Mouse (Mus musculus): Measurements from ENCODE around the gene Atm. TPM values are rescaled to one million over a fixed set of nuclear protein-coding genes. Genes with fewer than 3 reads are reported as not detected.

Gene Atm
- polyA plus RNA-seq, 1 experiment from 2014 or later: 17.7 TPM

- Histone ChIP-seq H3K27me3 (ENCODE audit: control insufficient read depth, insufficient read depth, low read length) (no peaks in the 10 kb centered on the region), H3K36me3 (ENCODE audit: control insufficient read depth, insufficient read depth, low read length) (no peaks in the 10 kb centered on the region), H3K4me3 (ENCODE audit: low read depth, low read length) (no peak overlapping the region), H3K27ac (replicated peaks; ENCODE audit: low read depth, low read length) (no peak overlapping the region), H3K4me2 (ENCODE audit: low read depth, severe bottlenecking) (no peak overlapping the region), H3K9me3 (ENCODE audit: control insufficient read depth, low read length) (no peaks in the 10 kb centered on the region), H3K9ac (ENCODE audit: low read length) (no peak overlapping the region), H3K4me1 (ENCODE audit: control insufficient read depth, insufficient read depth, low read length) (no peaks in the 10 kb centered on the region)
- WGBS: 85% methylated on average over 9 of the region's 9 CpGs
- DNase-seq (ENCODE audit: low spot score) (no peak), ATAC-seq (ENCODE audit: insufficient number of reproducible peaks, low FRiP score, low TSS enrichment, low read depth) (no peak)
Observed at GRCm38 (mm10) chr9:53517373-53518009, 19.0 kb downstream of the Atm start.

- no peak overlapping the region for H3K4me3 ChIP-seq (ENCODE audit: low read depth, low read length)
- no peaks in the 10 kb centered on the region for H3K36me3 ChIP-seq (ENCODE audit: control insufficient read depth, insufficient read depth, low read length)
- no peaks in the 10 kb centered on the region for H3K4me1 ChIP-seq (ENCODE audit: control insufficient read depth, insufficient read depth, low read length)
- no peak overlapping the region for H3K4me2 ChIP-seq (ENCODE audit: low read depth, severe bottlenecking)
- no peak for ATAC-seq (ENCODE audit: insufficient number of reproducible peaks, low FRiP score, low TSS enrichment, low read depth)
- no peak overlapping the region for H3K9ac ChIP-seq (ENCODE audit: low read length)
- no peaks in the 10 kb centered on the region for H3K9me3 ChIP-seq (ENCODE audit: control insufficient read depth, low read length)
- H3K27ac ChIP-seq (replicated peaks; ENCODE audit: low read depth, low read length): no peak overlapping the region
- no peak for DNase-seq (ENCODE audit: low spot score)
- no peaks in the 10 kb centered on the region for H3K27me3 ChIP-seq (ENCODE audit: control insufficient read depth, insufficient read depth, low read length)
Observed at GRCm38 (mm10) chr9:53514091-53514490, 22.4 kb downstream of the Atm start.

DNA sequence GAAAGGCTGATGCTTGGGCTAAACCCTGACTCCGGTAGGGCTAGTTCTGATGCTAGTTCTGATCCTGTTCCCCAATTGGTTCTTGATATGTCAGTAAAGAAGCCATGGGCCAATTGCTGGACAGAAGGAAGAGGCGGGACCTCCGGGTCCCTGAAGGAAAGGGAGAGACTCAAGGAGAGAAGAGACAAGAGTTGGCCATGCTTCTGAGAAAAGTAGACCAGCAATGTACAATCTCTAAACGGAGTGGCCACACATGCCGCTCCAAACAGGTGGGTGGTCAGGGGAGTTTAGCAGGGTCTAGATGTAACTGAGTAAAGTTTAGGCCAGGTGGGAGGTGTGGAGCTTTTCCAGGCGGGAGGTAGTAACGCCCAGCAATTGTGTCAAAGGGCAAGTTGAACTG, 28.5 kb downstream of the Atm start:
- WGBS: 90% methylated on average over 7 of the region's 7 CpGs
- ATAC-seq (ENCODE audit: insufficient number of reproducible peaks, low FRiP score, low TSS enrichment, low read depth): no peak
- H3K9me3 ChIP-seq (ENCODE audit: control insufficient read depth, low read length): no peaks in the 10 kb centered on the region
- H3K4me2 ChIP-seq (ENCODE audit: low read depth, severe bottlenecking): no peak overlapping the region
- H3K27ac ChIP-seq (replicated peaks; ENCODE audit: low read depth, low read length): no peak overlapping the region
- H3K27me3 ChIP-seq (ENCODE audit: control insufficient read depth, insufficient read depth, low read length): no peaks in the 10 kb centered on the region
- 0 out of 2 replicates have a peak, but pooled peaks cover 6% of the 10 kb centered on the region for H3K36me3 ChIP-seq (ENCODE audit: control insufficient read depth, insufficient read depth, low read length)
- no peak for DNase-seq (ENCODE audit: low spot score)
- H3K4me3 ChIP-seq (ENCODE audit: low read depth, low read length): no peak overlapping the region
- no peak overlapping the region for H3K9ac ChIP-seq (ENCODE audit: low read length)
- H3K4me1 ChIP-seq (ENCODE audit: control insufficient read depth, insufficient read depth, low read length): no peaks in the 10 kb centered on the region

GRCm38 (mm10) chr9:53485886-53486285, 50.7 kb downstream of the Atm start:
- no peak for DNase-seq (ENCODE audit: low spot score)
- H3K4me3 ChIP-seq (ENCODE audit: low read depth, low read length): no peak overlapping the region
- no peak overlapping the region for H3K4me2 ChIP-seq (ENCODE audit: low read depth, severe bottlenecking)
- no peaks in the 10 kb centered on the region for H3K27me3 ChIP-seq (ENCODE audit: control insufficient read depth, insufficient read depth, low read length)
- H3K9ac ChIP-seq (ENCODE audit: low read length): no peak overlapping the region
- no peaks in the 10 kb centered on the region for H3K9me3 ChIP-seq (ENCODE audit: control insufficient read depth, low read length)
- ATAC-seq (ENCODE audit: insufficient number of reproducible peaks, low FRiP score, low TSS enrichment, low read depth): no peak
- H3K27ac ChIP-seq (replicated peaks; ENCODE audit: low read depth, low read length): no peak overlapping the region
- no peaks in the 10 kb centered on the region for H3K4me1 ChIP-seq (ENCODE audit: control insufficient read depth, insufficient read depth, low read length)
- peaks cover 2% of the 10 kb centered on the region; the same call in 1 of the 2 replicates for H3K36me3 ChIP-seq (ENCODE audit: control insufficient read depth, insufficient read depth, low read length)

DNA sequence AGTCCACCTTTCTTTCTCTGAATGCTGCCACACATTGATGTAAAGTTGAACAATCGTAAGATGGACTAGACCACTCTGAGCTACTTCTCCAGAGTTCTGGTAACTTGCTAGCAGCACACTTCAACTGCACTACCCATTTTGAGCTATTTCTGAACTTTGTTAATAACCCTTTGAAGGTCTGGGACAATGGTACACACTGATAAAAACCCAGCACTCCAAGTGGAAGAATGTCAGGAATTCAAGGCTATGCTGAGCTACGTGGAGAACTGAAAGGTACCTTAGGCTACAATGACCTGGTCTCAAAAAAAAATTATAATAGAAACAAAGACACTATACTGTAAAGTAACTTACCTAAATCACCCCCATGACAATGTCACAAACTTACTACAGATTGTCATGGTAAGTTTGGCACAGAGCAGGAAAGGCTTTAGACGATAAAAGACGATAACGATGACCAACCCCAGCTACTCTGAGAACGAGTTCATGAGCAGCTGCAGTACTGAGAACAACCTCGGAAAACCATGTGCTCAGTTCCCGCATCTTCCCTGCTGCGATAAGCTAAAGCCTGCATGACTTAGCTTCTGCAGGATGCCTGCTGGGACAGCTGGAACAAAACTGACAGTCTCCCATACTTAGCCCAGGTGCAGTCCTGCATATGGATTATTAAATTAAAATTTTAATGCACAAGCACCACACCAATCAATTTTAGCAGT, 63.6 kb downstream of the Atm start:
- Histone ChIP-seq H3K36me3 (ENCODE audit: control insufficient read depth, insufficient read depth, low read length) (peaks cover 3% of the 10 kb centered on the region; the same call in 1 of the 2 replicates), H3K4me2 (ENCODE audit: low read depth, severe bottlenecking) (no peak overlapping the region), H3K4me1 (ENCODE audit: control insufficient read depth, insufficient read depth, low read length) (no peaks in the 10 kb centered on the region), H3K4me3 (ENCODE audit: low read depth, low read length) (no peak overlapping the region), H3K9me3 (ENCODE audit: control insufficient read depth, low read length) (no peaks in the 10 kb centered on the region), H3K27ac (replicated peaks; ENCODE audit: low read depth, low read length) (no peak overlapping the region), H3K27me3 (ENCODE audit: control insufficient read depth, insufficient read depth, low read length) (no peaks in the 10 kb centered on the region), H3K9ac (ENCODE audit: low read length) (no peak overlapping the region)
- ATAC-seq (ENCODE audit: insufficient number of reproducible peaks, low FRiP score, low TSS enrichment, low read depth) (no peak), DNase-seq (ENCODE audit: low spot score) (no peak)
- 90% methylated on average over 9 of the region's 9 CpGs for WGBS

DNA sequence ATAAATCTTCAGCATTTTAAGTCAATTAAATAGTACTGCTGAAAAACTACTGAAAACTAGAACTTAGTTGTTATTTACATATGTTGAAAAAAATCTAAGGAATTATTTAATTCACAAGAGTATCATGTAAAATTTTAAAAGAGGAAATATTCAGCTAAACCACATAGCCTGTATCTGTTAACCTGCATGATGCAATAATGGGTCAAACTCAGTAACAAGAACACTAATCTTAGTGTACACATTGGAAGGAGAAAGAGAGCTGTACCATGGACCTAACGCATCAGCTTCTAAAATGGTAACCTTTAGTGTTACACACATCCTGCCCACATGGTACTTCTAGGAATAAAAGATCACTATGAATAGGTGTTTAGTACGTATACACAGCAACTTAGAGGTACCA, 84.5 kb downstream of the Atm start:
- ATAC-seq (ENCODE audit: insufficient number of reproducible peaks, low FRiP score, low TSS enrichment, low read depth): no peak

GRCm38 (mm10) chr9:53450609-53451008, 85.9 kb downstream of the Atm start:
- Histone ChIP-seq H3K9me3 (ENCODE audit: control insufficient read depth, low read length) (no peaks in the 10 kb centered on the region), H3K4me1 (ENCODE audit: control insufficient read depth, insufficient read depth, low read length) (no peaks in the 10 kb centered on the region), H3K36me3 (ENCODE audit: control insufficient read depth, insufficient read depth, low read length) (peaks cover 4% of the 10 kb centered on the region; the same call in 1 of the 2 replicates), H3K27ac (replicated peaks; ENCODE audit: low read depth, low read length) (no peak overlapping the region), H3K9ac (ENCODE audit: low read length) (no peak overlapping the region), H3K27me3 (ENCODE audit: control insufficient read depth, insufficient read depth, low read length) (no peaks in the 10 kb centered on the region), H3K4me3 (ENCODE audit: low read depth, low read length) (no peak overlapping the region), H3K4me2 (ENCODE audit: low read depth, severe bottlenecking) (no peak overlapping the region)
- WGBS: 89% methylated on average over 1 of the region's 1 CpGs
- ATAC-seq (ENCODE audit: insufficient number of reproducible peaks, low FRiP score, low TSS enrichment, low read depth) (no peak), DNase-seq (ENCODE audit: low spot score) (no peak)

More for the DNA sequence above, 84.5 kb downstream of the Atm start:
- H3K36me3 ChIP-seq (ENCODE audit: control insufficient read depth, insufficient read depth, low read length): peaks cover 4% of the 10 kb centered on the region; the same call in 1 of the 2 replicates
- no peaks in the 10 kb centered on the region for H3K4me1 ChIP-seq (ENCODE audit: control insufficient read depth, insufficient read depth, low read length)
- no peaks in the 10 kb centered on the region for H3K9me3 ChIP-seq (ENCODE audit: control insufficient read depth, low read length)
- no peak overlapping the region for H3K4me3 ChIP-seq (ENCODE audit: low read depth, low read length)
- H3K27me3 ChIP-seq (ENCODE audit: control insufficient read depth, insufficient read depth, low read length): no peaks in the 10 kb centered on the region
- WGBS: 97% methylated on average over 2 of the region's 2 CpGs
- DNase-seq (ENCODE audit: low spot score): no peak
- no peak overlapping the region for H3K9ac ChIP-seq (ENCODE audit: low read length)
- H3K4me2 ChIP-seq (ENCODE audit: low read depth, severe bottlenecking): no peak overlapping the region
- H3K27ac ChIP-seq (replicated peaks; ENCODE audit: low read depth, low read length): no peak overlapping the region

GRCm38 (mm10) chr9:53435830-53436570, 100.5 kb downstream of the Atm start:
- H3K4me3 ChIP-seq (ENCODE audit: low read depth, low read length): no peak overlapping the region
- H3K27ac ChIP-seq (replicated peaks; ENCODE audit: low read depth, low read length): no peak overlapping the region
- DNase-seq (ENCODE audit: low spot score): no peak
- no peaks in the 10 kb centered on the region for H3K9me3 ChIP-seq (ENCODE audit: control insufficient read depth, low read length)
- no peaks in the 10 kb centered on the region; the same call in 1 of the 2 replicates for H3K36me3 ChIP-seq (ENCODE audit: control insufficient read depth, insufficient read depth, low read length)
- no peak for ATAC-seq (ENCODE audit: insufficient number of reproducible peaks, low FRiP score, low TSS enrichment, low read depth)
- H3K9ac ChIP-seq (ENCODE audit: low read length): no peak overlapping the region
- no peak overlapping the region for H3K4me2 ChIP-seq (ENCODE audit: low read depth, severe bottlenecking)
- no peaks in the 10 kb centered on the region for H3K4me1 ChIP-seq (ENCODE audit: control insufficient read depth, insufficient read depth, low read length)
- 92% methylated on average over 14 of the region's 14 CpGs for WGBS
- no peaks in the 10 kb centered on the region for H3K27me3 ChIP-seq (ENCODE audit: control insufficient read depth, insufficient read depth, low read length)
